Mouse (Mus musculus): ENCODE data around the gene Azin2. TPM values are rescaled to one million over a fixed set of nuclear protein-coding genes. Genes with fewer than 3 reads are reported as not detected.

Azin2 gene
- polyA plus RNA-seq, 1 experiment from 2014 or later, result 16.9 TPM

GRCm38 (mm10) chr4:128923603-128924002 lies 38.6 kb downstream of the Azin2 start:
- WGBS, result 93% methylated on average over 3 of the region's 3 CpGs

GRCm38 (mm10) chr4:128919106-128919505 lies 43.1 kb downstream of the Azin2 start:
- ATAC-seq (ENCODE audit: low FRiP score, low read depth), result no peak
- WGBS, result 31% methylated on average over 10 of the region's 10 CpGs

More at GRCm38 (mm10) chr4:128923603-128924002, 38.6 kb downstream of the Azin2 start:
- ATAC-seq (ENCODE audit: low FRiP score, low read depth), result no peak
- Histone ChIP-seq H3K9me3 (no peaks in the 10 kb centered on the region), H3K27me3 (peaks cover 33% of the 10 kb centered on the region), H3K9ac (replicated peaks) (no peak overlapping the region), H3K36me3 (no peaks in the 10 kb centered on the region), H3K27ac (replicated peaks) (no peak overlapping the region), H3K4me3 (no peak overlapping the region), H3K4me1 (peaks cover 3% of the 10 kb centered on the region; the same call in 1 of the 2 replicates), H3K4me2 (replicated peaks) (no peak overlapping the region)

GRCm38 (mm10) chr4:128918187-128918586 lies 44.1 kb downstream of the Azin2 start:
- H3K27ac ChIP-seq (replicated peaks), result no peak overlapping the region

More at GRCm38 (mm10) chr4:128919106-128919505, 43.1 kb downstream of the Azin2 start:
- Histone ChIP-seq H3K9ac (replicated peaks) (no peak overlapping the region), H3K36me3 (no peaks in the 10 kb centered on the region), H3K4me1 (peaks cover 6% of the 10 kb centered on the region; the same call in 1 of the 2 replicates), H3K4me2 (replicated peaks) (no peak overlapping the region), H3K27ac (replicated peaks) (no peak overlapping the region), H3K4me3 (no peak overlapping the region), H3K27me3 (peaks cover 21% of the 10 kb centered on the region), H3K9me3 (no peaks in the 10 kb centered on the region)

GRCm38 (mm10) chr4:128917756-128918155 lies 44.5 kb downstream of the Azin2 start:
- no peaks in the 10 kb centered on the region for H3K36me3 ChIP-seq
- no peak overlapping the region for H3K4me3 ChIP-seq
- peaks cover 7% of the 10 kb centered on the region; the same call in 1 of the 2 replicates for H3K27me3 ChIP-seq
- no peak overlapping the region for H3K9ac ChIP-seq (replicated peaks)
- no peak overlapping the region for H3K27ac ChIP-seq (replicated peaks)
- no peaks in the 10 kb centered on the region for H3K9me3 ChIP-seq
- H3K4me2 ChIP-seq (replicated peaks), result no peak overlapping the region
- WGBS, result 81% methylated on average over 6 of the region's 6 CpGs
- no peak for ATAC-seq (ENCODE audit: low FRiP score, low read depth)
- H3K4me1 ChIP-seq, result peaks cover 6% of the 10 kb centered on the region; the same call in 1 of the 2 replicates

More at GRCm38 (mm10) chr4:128918187-128918586, 44.1 kb downstream of the Azin2 start:
- 75% methylated on average over 3 of the region's 3 CpGs for WGBS
- H3K9ac ChIP-seq (replicated peaks), result no peak overlapping the region
- no peak overlapping the region for H3K4me3 ChIP-seq
- ATAC-seq (ENCODE audit: low FRiP score, low read depth), result no peak
- no peaks in the 10 kb centered on the region for H3K36me3 ChIP-seq
- H3K4me1 ChIP-seq, result peaks cover 6% of the 10 kb centered on the region; the same call in 1 of the 2 replicates
- peaks cover 12% of the 10 kb centered on the region; the same call in 1 of the 2 replicates for H3K27me3 ChIP-seq
- H3K4me2 ChIP-seq (replicated peaks), result no peak overlapping the region
- H3K9me3 ChIP-seq, result no peaks in the 10 kb centered on the region

- Histone ChIP-seq H3K9ac (replicated peaks) (no peak overlapping the region), H3K36me3 (no peaks in the 10 kb centered on the region), H3K4me1 (peaks cover 6% of the 10 kb centered on the region; the same call in 1 of the 2 replicates), H3K27ac (replicated peaks) (no peak overlapping the region), H3K9me3 (no peaks in the 10 kb centered on the region), H3K4me2 (replicated peaks) (no peak overlapping the region), H3K27me3 (peaks cover 4% of the 10 kb centered on the region; the same call in 1 of the 2 replicates), H3K4me3 (no peak overlapping the region)
- WGBS, result 82% methylated on average over 3 of the region's 3 CpGs
- no peak for ATAC-seq (ENCODE audit: low FRiP score, low read depth)
Measured at GRCm38 (mm10) chr4:128917119-128917518, 45.1 kb downstream of the Azin2 start.

GRCm38 (mm10) chr4:128913794-128914193 lies 48.4 kb downstream of the Azin2 start:
- Histone ChIP-seq H3K36me3 (peaks cover 15% of the 10 kb centered on the region; the same call in 1 of the 2 replicates), H3K27ac (replicated peaks) (no peak overlapping the region), H3K4me2 (replicated peaks) (no peak overlapping the region), H3K9ac (replicated peaks) (no peak overlapping the region), H3K4me1 (peaks cover 6% of the 10 kb centered on the region; the same call in 1 of the 2 replicates), H3K27me3 (peaks cover 4% of the 10 kb centered on the region; the same call in 1 of the 2 replicates), H3K9me3 (no peaks in the 10 kb centered on the region), H3K4me3 (no peak overlapping the region)
- no peak for ATAC-seq (ENCODE audit: low FRiP score, low read depth)
- WGBS, result 25% methylated on average over 4 of the region's 4 CpGs

- Histone ChIP-seq H3K36me3 (peaks cover 15% of the 10 kb centered on the region; the same call in 1 of the 2 replicates), H3K4me3 (no peak overlapping the region), H3K9ac (replicated peaks) (no peak overlapping the region), H3K27ac (replicated peaks) (no peak overlapping the region), H3K27me3 (peaks cover 9% of the 10 kb centered on the region; the same call in 1 of the 2 replicates), H3K9me3 (no peaks in the 10 kb centered on the region), H3K4me1 (peaks cover 6% of the 10 kb centered on the region; the same call in 1 of the 2 replicates), H3K4me2 (replicated peaks) (no peak overlapping the region)
- ATAC-seq (ENCODE audit: low FRiP score, low read depth), result no peak
- WGBS, result 92% methylated on average over 10 of the region's 10 CpGs
Measured at GRCm38 (mm10) chr4:128912085-128912484, 50.2 kb downstream of the Azin2 start.

GRCm38 (mm10) chr4:128910276-128911063 lies 51.8 kb downstream of the Azin2 start:
- whole genome bisulfite sequencing, result 81% methylated on average over 8 of the region's 8 CpGs
- Histone ChIP-seq H3K27ac (replicated peaks) (no peak overlapping the region), H3K4me1 (peaks cover 12% of the 10 kb centered on the region), H3K4me2 (replicated peaks) (no peak overlapping the region), H3K9ac (replicated peaks) (no peak overlapping the region), H3K27me3 (peaks cover 15% of the 10 kb centered on the region), H3K4me3 (no peak overlapping the region), H3K36me3 (peaks cover 15% of the 10 kb centered on the region; the same call in 1 of the 2 replicates), H3K9me3 (no peaks in the 10 kb centered on the region)
- no peak for ATAC-seq (ENCODE audit: low FRiP score, low read depth)

- WGBS, result 89% methylated on average over 14 of the region's 14 CpGs
- peaks cover 14% of the 10 kb centered on the region for H3K27me3 ChIP-seq
- H3K4me3 ChIP-seq, result no peak overlapping the region
- no peak for ATAC-seq (ENCODE audit: low FRiP score, low read depth)
- peaks cover 15% of the 10 kb centered on the region; the same call in 1 of the 2 replicates for H3K36me3 ChIP-seq
- H3K4me1 ChIP-seq, result peaks cover 20% of the 10 kb centered on the region
- no peaks in the 10 kb centered on the region for H3K9me3 ChIP-seq
- H3K27ac ChIP-seq (replicated peaks), result no peak overlapping the region
- H3K9ac ChIP-seq (replicated peaks), result no peak overlapping the region
- H3K4me2 ChIP-seq (replicated peaks), result no peak overlapping the region
Measured at GRCm38 (mm10) chr4:128909378-128909831, 52.8 kb downstream of the Azin2 start.

GRCm38 (mm10) chr4:128908586-128909377 lies 53.5 kb downstream of the Azin2 start:
- peaks cover 15% of the 10 kb centered on the region; the same call in 1 of the 2 replicates for H3K36me3 ChIP-seq

GRCm38 (mm10) chr4:128907238-128907968 lies 54.8 kb downstream of the Azin2 start:
- H3K9me3 ChIP-seq, result no peaks in the 10 kb centered on the region
- H3K27me3 ChIP-seq, result peaks cover 14% of the 10 kb centered on the region
- no peak overlapping the region for H3K27ac ChIP-seq (replicated peaks)
- H3K4me3 ChIP-seq, result no peak overlapping the region
- 74% methylated on average over 12 of the region's 12 CpGs for WGBS
- no peak for ATAC-seq (ENCODE audit: low FRiP score, low read depth)
- H3K4me2 ChIP-seq (replicated peaks), result no peak overlapping the region
- no peak overlapping the region for H3K9ac ChIP-seq (replicated peaks)
- peaks cover 27% of the 10 kb centered on the region for H3K4me1 ChIP-seq
- peaks cover 20% of the 10 kb centered on the region for H3K36me3 ChIP-seq

More at GRCm38 (mm10) chr4:128908586-128909377, 53.5 kb downstream of the Azin2 start:
- H3K9ac ChIP-seq (replicated peaks), result no peak overlapping the region
- 65% methylated on average over 24 of the region's 24 CpGs for WGBS
- no peak overlapping the region for H3K4me2 ChIP-seq (replicated peaks)
- H3K9me3 ChIP-seq, result no peaks in the 10 kb centered on the region
- no peak overlapping the region for H3K4me3 ChIP-seq
- H3K27me3 ChIP-seq, result peaks cover 14% of the 10 kb centered on the region
- no peak overlapping the region for H3K27ac ChIP-seq (replicated peaks)
- H3K4me1 ChIP-seq, result peaks cover 26% of the 10 kb centered on the region
- ATAC-seq (ENCODE audit: low FRiP score, low read depth), result 0 out of 2 replicates have a peak, but pooled peaks have one; percentile 16
